Mouse (Mus musculus): ENCODE data around the gene Nol9.

DNA sequence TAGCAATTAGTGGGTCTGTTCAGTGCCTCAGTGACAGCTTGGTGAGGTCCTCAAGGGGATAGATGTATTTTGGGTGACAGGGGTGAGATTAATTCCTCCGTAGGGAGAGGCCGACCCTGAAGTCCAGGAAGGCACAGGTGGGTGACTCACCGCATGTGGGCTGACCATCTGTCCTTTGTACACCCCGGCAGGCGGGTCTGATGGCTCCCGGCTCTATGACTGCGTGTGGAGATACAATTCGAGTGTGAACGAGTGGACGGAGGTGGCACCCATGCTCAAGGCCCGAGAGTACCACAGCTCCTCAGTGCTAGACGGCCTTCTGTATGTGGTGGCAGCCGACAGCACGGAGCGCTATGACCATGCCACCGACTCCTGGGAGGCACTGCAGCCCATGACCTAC lies 27.0 kb upstream of the Nol9 start:
- no peak for TF ChIP-seq POLR2A (IDR thresholded peaks at IDR 0.05; ENCODE audit: low read depth, low read length)
- TF ChIP-seq CTCF (conservative IDR thresholded peaks at IDR 0.05; ENCODE audit: insufficient read depth, insufficient read length, low read depth, low read length), result no peak
